Mouse (Mus musculus) midbrain, embryonic 12.5 days (tissue): ENCODE results near the gene Tac1. TPM values are rescaled to one million over a fixed set of nuclear protein-coding genes. Genes with fewer than 3 reads are reported as not detected.
"Not testable (repeated sequence)": the region's sequence is repeated elsewhere in the genome, so short reads cannot be mapped to it uniquely, and the experiment has no call there.

Source experiments
- ATAC-seq: fragments of 200-750 bp; cut with Nextera tagmentation; 2 replicates; pipeline ENCODE4 v1.8.0; 2017; ENCODE audit warnings: low read depth, moderate TSS enrichment, moderate library complexity; ENCODE audit not compliant: low FRiP score
- H3K27ac ChIP-seq: fragments of 300-500 bp; sonication (generic); replicated peaks from 2 replicates; pipeline ENCODE4 v1.5.1; 2016; ENCODE audit warnings: mild to moderate bottlenecking
- H3K27me3 ChIP-seq: fragments of 300-500 bp; sonication (generic); 2 replicates; pipeline ENCODE4 v1.6.1; 2016; ENCODE audit warnings: mild to moderate bottlenecking
- H3K36me3 ChIP-seq: fragments of 300-500 bp; sonication (generic); 2 replicates; pipeline ENCODE4 v1.6.1; 2016
- H3K4me1 ChIP-seq: fragments of 300-500 bp; sonication (generic); 2 replicates; pipeline ENCODE4 v1.6.1; 2016
- H3K4me2 ChIP-seq: fragments of 300-500 bp; sonication (generic); replicated peaks from 2 replicates; pipeline ENCODE4 v1.6.1; 2016; ENCODE audit warnings: mild to moderate bottlenecking, moderate library complexity
- H3K4me3 ChIP-seq: fragments of 300-500 bp; sonication (generic); 2 replicates; pipeline ENCODE4 v1.5.1; 2016; ENCODE audit warnings: mild to moderate bottlenecking
- H3K9ac ChIP-seq: fragments of 300-500 bp; sonication (generic); replicated peaks from 2 replicates; pipeline ENCODE4 v1.6.1; 2016; ENCODE audit warnings: mild to moderate bottlenecking, moderate library complexity
- H3K9me3 ChIP-seq: fragments of 300-500 bp; sonication (generic); 2 replicates; pipeline ENCODE4 v1.6.1; 2016; ENCODE audit warnings: mild to moderate bottlenecking
- WGBS: fragments of 180-500 bp; shearing (Covaris S2); methylation state at CpG from one replicate; pipeline ENCODE4 v1.1.7; 2016; 5-methylcytosine and 5-hydroxymethylcytosine counted together
- polyA plus RNA-seq: library from polyadenylated mRNA; unstranded; fragments of >200 nt; fragmentation: Nextera tagmentation; extraction: Ambion mirVana; gene quantifications from 2 replicates; pipeline ENCODE4 v1.2.1, GENCODE M21; 2016

Gene Tac1
- polyA plus RNA-seq, 1 experiment from 2014 or later, result 19.4 TPM

DNA sequence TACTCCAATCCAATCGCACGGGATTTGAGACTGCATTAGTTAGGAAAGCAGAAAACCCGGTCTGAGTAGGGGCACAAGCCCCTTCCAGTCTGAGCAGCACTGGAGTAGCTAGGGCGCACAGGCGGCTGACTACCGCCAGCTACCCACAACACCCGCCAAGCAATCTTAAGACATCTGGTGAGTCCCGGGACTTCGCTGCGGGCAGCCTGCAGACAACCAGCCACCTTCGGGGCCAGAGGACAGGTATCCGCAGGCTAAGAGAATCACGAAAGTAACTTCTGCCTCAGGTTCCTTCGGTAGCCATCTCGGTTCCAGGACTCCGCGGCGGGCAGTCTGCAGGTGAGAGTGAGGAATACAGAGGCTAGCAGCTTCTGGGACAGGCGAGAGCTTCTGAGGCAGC, 59.0 kb downstream of the Tac1 start:
- WGBS, result 91% methylated on average over 19 of the region's 19 CpGs
- not testable (repeated sequence) for H3K4me3 ChIP-seq, H3K27ac ChIP-seq, H3K9me3 ChIP-seq, H3K36me3 ChIP-seq, H3K9ac ChIP-seq, H3K27me3 ChIP-seq, ATAC-seq, H3K4me1 ChIP-seq, H3K4me2 ChIP-seq

Other genes with a start within 250 kb of the Tac1 start
- gene Asns, start 138.4 kb downstream of the Tac1 start, polyA plus RNA-seq, result 33.8 and 35.3 TPM in 2 replicates